Mouse (Mus musculus): ENCODE measurements around the gene Pacsin2.

- TF ChIP-seq POLR2A (IDR thresholded peaks at IDR 0.05; ENCODE audit: low read depth, low read length) (peak; percentile 84), CTCF (conservative IDR thresholded peaks at IDR 0.05 in 1 of 2, IDR thresholded peaks at IDR 0.05 in 1 of 2; ENCODE audit: low read depth in 2 of 2, low read length in 2 of 2) (no peak), POLR2AphosphoS2 (IDR thresholded peaks at IDR 0.05; ENCODE audit: low read depth, low read length) (no peak), BHLHE40 (IDR thresholded peaks at IDR 0.05; ENCODE audit: low read depth, low read length) (no peak), HCFC1 (IDR thresholded peaks at IDR 0.05; ENCODE audit: low read depth, low read length) (no peak; the same call in 1 of the 2 replicates), EP300 (IDR thresholded peaks at IDR 0.05; ENCODE audit: low read length) (no peak), NRF1 (IDR thresholded peaks at IDR 0.05; ENCODE audit: low read depth, low read length) (peak; percentile 24; the same call in 1 of the 2 replicates), MAZ (IDR thresholded peaks at IDR 0.05; ENCODE audit: low read depth, low read length) (no peak), ZNF384 (IDR thresholded peaks at IDR 0.05; ENCODE audit: low read depth, low read length) (peak; percentile 87), MAX (IDR thresholded peaks at IDR 0.05; ENCODE audit: low read length) (no peak), JUND (conservative IDR thresholded peaks at IDR 0.05; ENCODE audit: low read depth, low read length) (no peak), E2F4 (IDR thresholded peaks at IDR 0.05; ENCODE audit: insufficient replicate concordance, low read depth, low read length) (no peak), MXI1 (IDR thresholded peaks at IDR 0.05; ENCODE audit: low read depth, low read length) (0 out of 2 replicates have a peak, but pooled peaks have one; percentile 52)
Measured at GRCm38 (mm10) chr15:83464083-83464904, at the start of gene Pacsin2.

All from CH12.LX (cell line).